Mouse (Mus musculus): Measurements from ENCODE around the gene Zfp94. TPM values are rescaled to one million over a fixed set of nuclear protein-coding genes. Genes with fewer than 3 reads are reported as not detected.

The Zfp94 gene
- polyA plus RNA-seq, 1 experiment from 2014 or later, result 13.2 TPM

GRCm38 (mm10) chr7:24299823-24300481 lies 16.5 kb downstream of the Zfp94 start:
- H3K4me1 ChIP-seq (ENCODE audit: control insufficient read depth, insufficient read depth, low read length), result no peaks in the 10 kb centered on the region
- H3K9me3 ChIP-seq (ENCODE audit: control insufficient read depth, low read length), result peaks cover 3% of the 10 kb centered on the region; the same call in 1 of the 2 replicates
- H3K27me3 ChIP-seq (ENCODE audit: control insufficient read depth, insufficient read depth, low read length), result no peaks in the 10 kb centered on the region
- H3K27ac ChIP-seq (replicated peaks; ENCODE audit: low read depth, low read length), result peak overlapping the region; percentile 91; the same call in 1 of the 2 replicates
- H3K4me2 ChIP-seq (ENCODE audit: low read depth, severe bottlenecking), result peak overlapping the region; percentile 84
- H3K4me3 ChIP-seq (ENCODE audit: low read depth, low read length), result peak overlapping the region; percentile 61
- peak overlapping the region; percentile 65 for H3K9ac ChIP-seq (ENCODE audit: low read length)
- peaks cover 7% of the 10 kb centered on the region; the same call in 1 of the 2 replicates for H3K36me3 ChIP-seq (ENCODE audit: control insufficient read depth, insufficient read depth, low read length)
- ATAC-seq (ENCODE audit: insufficient number of reproducible peaks, low FRiP score, low TSS enrichment, low read depth), result peak; percentile 26; the same call in 1 of the 2 replicates
- WGBS, result under 1% methylated on average over 18 of the region's 18 CpGs
- peak; percentile 48 for DNase-seq (ENCODE audit: low spot score)

DNA sequence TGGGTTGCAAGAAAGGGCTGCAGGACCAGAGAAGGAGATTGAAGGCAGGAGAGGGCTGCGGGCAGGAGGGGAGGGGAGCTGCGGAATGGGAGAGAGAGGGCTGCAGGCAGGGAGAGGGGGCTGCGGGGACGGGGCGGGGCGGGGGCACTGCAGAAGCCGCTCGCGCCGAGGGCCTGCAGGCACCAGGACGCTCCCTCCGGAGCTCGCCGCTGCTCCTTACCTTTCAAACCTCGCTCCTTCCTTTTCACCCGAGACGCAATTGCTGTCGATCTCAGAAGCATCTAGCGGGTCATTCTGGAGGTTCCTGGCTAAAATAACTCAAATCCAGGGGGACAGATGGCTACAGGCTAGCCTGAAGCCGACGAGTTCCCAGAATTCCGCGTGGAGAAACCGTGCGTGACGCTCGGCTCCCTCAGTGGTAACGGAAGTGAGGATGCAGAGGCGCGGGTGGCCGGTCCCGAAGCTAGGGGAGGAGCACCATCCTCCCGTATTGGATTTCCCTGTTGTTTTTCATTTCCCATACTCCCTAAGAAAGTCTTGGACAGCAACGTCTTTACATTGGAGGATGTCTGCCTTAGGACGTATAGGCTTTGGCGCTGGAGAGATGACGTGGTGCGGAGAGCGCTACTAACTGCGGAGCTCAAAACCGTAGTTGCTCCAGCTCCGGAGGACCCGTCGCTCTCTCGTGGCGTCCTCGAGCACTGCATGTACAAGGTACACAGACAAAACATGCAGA lies 17.3 kb downstream of the Zfp94 start:
- WGBS, result under 1% methylated on average over 46 of the region's 47 CpGs
- H3K4me1 ChIP-seq (ENCODE audit: control insufficient read depth, insufficient read depth, low read length), result no peaks in the 10 kb centered on the region
- H3K36me3 ChIP-seq (ENCODE audit: control insufficient read depth, insufficient read depth, low read length), result peaks cover 7% of the 10 kb centered on the region; the same call in 1 of the 2 replicates
- DNase-seq (ENCODE audit: low spot score) (peak; percentile 91), ATAC-seq (ENCODE audit: insufficient number of reproducible peaks, low FRiP score, low TSS enrichment, low read depth) (peak; percentile 86)
- H3K9ac ChIP-seq (ENCODE audit: low read length), result peak overlapping the region; percentile 80
- peak overlapping the region; percentile 84 for H3K4me2 ChIP-seq (ENCODE audit: low read depth, severe bottlenecking)
- peak overlapping the region; percentile 61 for H3K4me3 ChIP-seq (ENCODE audit: low read depth, low read length)
- peaks cover 3% of the 10 kb centered on the region; the same call in 1 of the 2 replicates for H3K9me3 ChIP-seq (ENCODE audit: control insufficient read depth, low read length)
- H3K27ac ChIP-seq (replicated peaks; ENCODE audit: low read depth, low read length), result peak overlapping the region; percentile 91
- H3K27me3 ChIP-seq (ENCODE audit: control insufficient read depth, insufficient read depth, low read length), result no peaks in the 10 kb centered on the region

GRCm38 (mm10) chr7:24298635-24298972 lies 17.9 kb downstream of the Zfp94 start:
- under 1% methylated on average over 12 of the region's 12 CpGs for WGBS
- Histone ChIP-seq H3K4me1 (ENCODE audit: control insufficient read depth, insufficient read depth, low read length) (no peaks in the 10 kb centered on the region), H3K4me3 (ENCODE audit: low read depth, low read length) (peak overlapping the region; percentile 61), H3K36me3 (ENCODE audit: control insufficient read depth, insufficient read depth, low read length) (peaks cover 7% of the 10 kb centered on the region; the same call in 1 of the 2 replicates), H3K27ac (replicated peaks; ENCODE audit: low read depth, low read length) (peak overlapping the region; percentile 91), H3K4me2 (ENCODE audit: low read depth, severe bottlenecking) (peak overlapping the region; percentile 84), H3K9ac (ENCODE audit: low read length) (peak overlapping the region; percentile 80), H3K27me3 (ENCODE audit: control insufficient read depth, insufficient read depth, low read length) (no peaks in the 10 kb centered on the region), H3K9me3 (ENCODE audit: control insufficient read depth, low read length) (peaks cover 3% of the 10 kb centered on the region; the same call in 1 of the 2 replicates)
- DNase-seq (ENCODE audit: low spot score), result no peak
- peak; percentile 51 for ATAC-seq (ENCODE audit: insufficient number of reproducible peaks, low FRiP score, low TSS enrichment, low read depth)

GRCm38 (mm10) chr7:24297361-24298095 lies 18.9 kb downstream of the Zfp94 start:
- H3K9me3 ChIP-seq (ENCODE audit: control insufficient read depth, low read length), result no peaks in the 10 kb centered on the region
- no peak for DNase-seq (ENCODE audit: low spot score)
- no peaks in the 10 kb centered on the region for H3K4me1 ChIP-seq (ENCODE audit: control insufficient read depth, insufficient read depth, low read length)
- no peak for ATAC-seq (ENCODE audit: insufficient number of reproducible peaks, low FRiP score, low TSS enrichment, low read depth)
- peak overlapping the region; percentile 61; the same call in 1 of the 2 replicates for H3K4me3 ChIP-seq (ENCODE audit: low read depth, low read length)
- WGBS, result 92% methylated on average over 15 of the region's 15 CpGs
- no peak overlapping the region for H3K27ac ChIP-seq (replicated peaks; ENCODE audit: low read depth, low read length)
- peaks cover 7% of the 10 kb centered on the region for H3K36me3 ChIP-seq (ENCODE audit: control insufficient read depth, insufficient read depth, low read length)
- H3K9ac ChIP-seq (ENCODE audit: low read length), result no peak overlapping the region
- no peaks in the 10 kb centered on the region for H3K27me3 ChIP-seq (ENCODE audit: control insufficient read depth, insufficient read depth, low read length)
- no peak overlapping the region; the same call in 1 of the 2 replicates for H3K4me2 ChIP-seq (ENCODE audit: low read depth, severe bottlenecking)

DNA sequence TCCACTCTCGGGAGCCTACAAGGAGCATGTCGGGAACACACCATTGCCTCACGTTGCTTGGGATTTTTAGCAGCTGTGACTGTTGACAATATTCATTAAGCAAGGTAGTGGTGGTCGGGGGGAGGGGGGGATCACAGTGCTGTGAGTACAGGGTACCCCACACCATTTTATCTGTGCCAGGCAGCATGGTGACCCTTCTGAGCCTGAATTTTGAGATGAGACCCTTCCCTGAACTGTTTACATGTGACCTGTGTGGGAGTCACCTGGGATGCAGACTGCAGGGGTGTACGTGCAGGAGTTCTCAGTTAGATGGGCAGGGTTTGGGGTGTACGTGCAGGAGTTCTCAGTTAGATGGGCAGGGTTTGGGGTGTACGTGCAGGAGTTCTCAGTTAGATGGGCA lies 20.1 kb downstream of the Zfp94 start:
- Histone ChIP-seq H3K4me1 (ENCODE audit: control insufficient read depth, insufficient read depth, low read length) (no peaks in the 10 kb centered on the region), H3K27ac (replicated peaks; ENCODE audit: low read depth, low read length) (no peak overlapping the region), H3K4me2 (ENCODE audit: low read depth, severe bottlenecking) (no peak overlapping the region), H3K27me3 (ENCODE audit: control insufficient read depth, insufficient read depth, low read length) (no peaks in the 10 kb centered on the region), H3K36me3 (ENCODE audit: control insufficient read depth, insufficient read depth, low read length) (peaks cover 18% of the 10 kb centered on the region), H3K9ac (ENCODE audit: low read length) (no peak overlapping the region), H3K4me3 (ENCODE audit: low read depth, low read length) (no peak overlapping the region), H3K9me3 (ENCODE audit: control insufficient read depth, low read length) (peaks cover 2% of the 10 kb centered on the region; the same call in 1 of the 2 replicates)
- DNase-seq (ENCODE audit: low spot score) (no peak), ATAC-seq (ENCODE audit: insufficient number of reproducible peaks, low FRiP score, low TSS enrichment, low read depth) (no peak)
- 93% methylated on average over 7 of the region's 7 CpGs for WGBS

GRCm38 (mm10) chr7:24295376-24295775 lies 21.1 kb downstream of the Zfp94 start:
- H3K4me1 ChIP-seq (ENCODE audit: control insufficient read depth, insufficient read depth, low read length), result no peaks in the 10 kb centered on the region
- H3K36me3 ChIP-seq (ENCODE audit: control insufficient read depth, insufficient read depth, low read length), result peaks cover 26% of the 10 kb centered on the region
- WGBS, result 96% methylated on average over 7 of the region's 7 CpGs
- no peak overlapping the region for H3K4me3 ChIP-seq (ENCODE audit: low read depth, low read length)
- peaks cover 2% of the 10 kb centered on the region; the same call in 1 of the 2 replicates for H3K9me3 ChIP-seq (ENCODE audit: control insufficient read depth, low read length)
- DNase-seq (ENCODE audit: low spot score), result no peak
- H3K9ac ChIP-seq (ENCODE audit: low read length), result no peak overlapping the region
- no peak overlapping the region for H3K27ac ChIP-seq (replicated peaks; ENCODE audit: low read depth, low read length)
- ATAC-seq (ENCODE audit: insufficient number of reproducible peaks, low FRiP score, low TSS enrichment, low read depth), result no peak
- H3K4me2 ChIP-seq (ENCODE audit: low read depth, severe bottlenecking), result no peak overlapping the region
- H3K27me3 ChIP-seq (ENCODE audit: control insufficient read depth, insufficient read depth, low read length), result no peaks in the 10 kb centered on the region

DNA sequence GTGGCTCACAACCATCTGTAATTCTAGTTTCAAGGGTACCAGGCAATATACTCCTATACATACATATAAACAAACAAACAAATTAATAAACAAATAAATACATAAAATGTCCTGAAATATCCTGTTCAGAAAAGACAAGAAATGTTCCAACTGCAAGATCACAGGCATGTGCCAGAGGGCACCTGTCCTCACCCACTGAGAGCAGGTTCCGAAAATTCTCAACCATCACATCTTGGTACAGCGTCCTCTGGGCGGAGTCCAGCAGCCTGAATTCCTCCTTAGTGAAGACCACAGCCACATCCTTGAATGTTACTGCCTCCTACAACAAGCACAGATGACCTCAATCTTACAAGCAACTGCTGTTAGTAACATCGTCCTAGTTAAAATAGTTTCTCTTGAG lies 21.7 kb downstream of the Zfp94 start:
- ATAC-seq (ENCODE audit: insufficient number of reproducible peaks, low FRiP score, low TSS enrichment, low read depth), result no peak
- H3K9ac ChIP-seq (ENCODE audit: low read length), result no peak overlapping the region
- H3K9me3 ChIP-seq (ENCODE audit: control insufficient read depth, low read length), result peaks cover 2% of the 10 kb centered on the region; the same call in 1 of the 2 replicates
- no peak overlapping the region for H3K4me3 ChIP-seq (ENCODE audit: low read depth, low read length)
- no peak overlapping the region for H3K27ac ChIP-seq (replicated peaks; ENCODE audit: low read depth, low read length)
- H3K27me3 ChIP-seq (ENCODE audit: control insufficient read depth, insufficient read depth, low read length), result no peaks in the 10 kb centered on the region
- DNase-seq (ENCODE audit: low spot score), result no peak
- peaks cover 30% of the 10 kb centered on the region for H3K36me3 ChIP-seq (ENCODE audit: control insufficient read depth, insufficient read depth, low read length)
- no peak overlapping the region for H3K4me2 ChIP-seq (ENCODE audit: low read depth, severe bottlenecking)
- 97% methylated on average over 4 of the region's 4 CpGs for WGBS
- no peaks in the 10 kb centered on the region for H3K4me1 ChIP-seq (ENCODE audit: control insufficient read depth, insufficient read depth, low read length)
